In genomic region chr19:42325894-42326293, GRCm38 (mm10) we compare ENCODE assay signal across 8 mouse cellular contexts.
A peak's percentile ranks its signal among the peaks of the same experiment; 100 is the strongest.
DNase-seq lines count a peak whose midpoint lies in the region; ATAC-seq and TF ChIP-seq lines count a peak whose summit lies in the region.

No protein-coding gene starts in this region.

- ATAC-seq in forebrain, postnatal 0 days: no peak
- no peak for ATAC-seq in forebrain, embryonic 16.5 days
- ATAC-seq in hindbrain, postnatal 0 days: no peak
- no peak for ATAC-seq in cerebellum, adult (ENCODE audit: insufficient number of reproducible peaks, low FRiP score, low TSS enrichment)

- WGBS in forebrain, postnatal 0 days: 16% methylated on average over 11 of the region's 11 CpGs
- WGBS in forebrain, embryonic 16.5 days: 10% methylated on average over 11 of the region's 11 CpGs
- WGBS in hindbrain, postnatal 0 days: 27% methylated on average over 11 of the region's 11 CpGs

- no peak overlapping the region for H3K4me3 ChIP-seq in forebrain, postnatal 0 days (ENCODE audit: low read depth, low read length)
- no peak overlapping the region for H3K4me3 ChIP-seq in forebrain, embryonic 16.5 days (replicated peaks; ENCODE audit: low read length)
- no peak overlapping the region for H3K4me3 ChIP-seq in ES-Bruce4 (ENCODE audit: low read depth, low read length)
- no peak overlapping the region for H3K4me3 ChIP-seq in hindbrain, postnatal 0 days (ENCODE audit: low read length)

- 0 out of 2 replicates have a peak, but pooled peaks have one; percentile 4 for TF ChIP-seq EP300 in ES-Bruce4 (IDR thresholded peaks at IDR 0.05; ENCODE audit: insufficient read depth, low read depth, low read length)

- no peak overlapping the region for H3K9ac ChIP-seq in forebrain, postnatal 0 days
- H3K9ac ChIP-seq in forebrain, embryonic 16.5 days (replicated peaks; ENCODE audit: low read depth, low read length): no peak overlapping the region
- no peak overlapping the region for H3K9ac ChIP-seq in ES-Bruce4 (ENCODE audit: low read depth, poor library complexity, severe bottlenecking)
- no peak overlapping the region for H3K9ac ChIP-seq in hindbrain, postnatal 0 days (replicated peaks; ENCODE audit: low read length)

- no peaks in the 10 kb centered on the region for H3K9me3 ChIP-seq in forebrain, postnatal 0 days (ENCODE audit: low read length)
- no peaks in the 10 kb centered on the region for H3K9me3 ChIP-seq in forebrain, embryonic 16.5 days (ENCODE audit: control insufficient read depth, low read length)
- no peaks in the 10 kb centered on the region for H3K9me3 ChIP-seq in ES-Bruce4 (replicated peaks; ENCODE audit: control insufficient read depth, insufficient read depth, low read length, poor library complexity, severe bottlenecking)
- no peaks in the 10 kb centered on the region for H3K9me3 ChIP-seq in hindbrain, postnatal 0 days (ENCODE audit: low read length)

- peak; percentile 47 for DNase-seq in forebrain, postnatal 0 days
- peak; percentile 84 for DNase-seq in embryo, embryonic 11 days
- peak; percentile 70 for DNase-seq in hindbrain, postnatal 0 days (ENCODE audit: low spot score)
- DNase-seq in lung, postnatal 25 days (ENCODE audit: low spot score): peak; percentile 28
- no peak for DNase-seq in cerebellum, postnatal 14 days

- no peak overlapping the region for H3K4me2 ChIP-seq in forebrain, postnatal 0 days (ENCODE audit: low read depth)
- no peak overlapping the region for H3K4me2 ChIP-seq in forebrain, embryonic 16.5 days (ENCODE audit: low read length)
- no peak overlapping the region for H3K4me2 ChIP-seq in hindbrain, postnatal 0 days (ENCODE audit: low read depth, low read length)

- TF ChIP-seq CTCF in forebrain, postnatal 0 days (IDR thresholded peaks at IDR 0.05; ENCODE audit: low read depth): no peak
- no peak for TF ChIP-seq CTCF in ES-Bruce4 (IDR thresholded peaks at IDR 0.05; ENCODE audit: low read depth, low read length)
- TF ChIP-seq CTCF in hindbrain, postnatal 0 days (IDR thresholded peaks at IDR 0.05; ENCODE audit: low read depth): no peak

- no peak for TF ChIP-seq POLR2A in ES-Bruce4 (IDR thresholded peaks at IDR 0.05; ENCODE audit: insufficient read depth, low read length)

- H3K4me1 ChIP-seq in forebrain, postnatal 0 days (ENCODE audit: insufficient read depth): no peaks in the 10 kb centered on the region
- H3K4me1 ChIP-seq in forebrain, embryonic 16.5 days (replicated peaks; ENCODE audit: control insufficient read depth, insufficient read depth, low read length): no peaks in the 10 kb centered on the region; the same call in 1 of the 2 replicates
- peaks cover 21% of the 10 kb centered on the region for H3K4me1 ChIP-seq in ES-Bruce4 (ENCODE audit: control insufficient read depth, insufficient read depth, low read length)
- H3K4me1 ChIP-seq in hindbrain, postnatal 0 days (ENCODE audit: insufficient read depth, low read length): no peaks in the 10 kb centered on the region

- no peaks in the 10 kb centered on the region for H3K36me3 ChIP-seq in forebrain, postnatal 0 days (ENCODE audit: insufficient read depth)
- H3K36me3 ChIP-seq in forebrain, embryonic 16.5 days (ENCODE audit: control insufficient read depth, insufficient read depth): no peaks in the 10 kb centered on the region
- no peaks in the 10 kb centered on the region for H3K36me3 ChIP-seq in ES-Bruce4 (ENCODE audit: control insufficient read depth, insufficient read depth, low read length, poor library complexity, severe bottlenecking)
- no peaks in the 10 kb centered on the region for H3K36me3 ChIP-seq in hindbrain, postnatal 0 days (ENCODE audit: insufficient read depth, low read length)

- no peak overlapping the region for H3K27ac ChIP-seq in forebrain, postnatal 0 days (ENCODE audit: low read depth, low read length)
- H3K27ac ChIP-seq in forebrain, embryonic 16.5 days (ENCODE audit: low read length): no peak overlapping the region
- no peak overlapping the region for H3K27ac ChIP-seq in ES-Bruce4 (ENCODE audit: insufficient read depth, low read length)
- H3K27ac ChIP-seq in hindbrain, postnatal 0 days: no peak overlapping the region

- H3K27me3 ChIP-seq in forebrain, postnatal 0 days (ENCODE audit: insufficient read depth, low read length): no peaks in the 10 kb centered on the region
- peaks cover 2% of the 10 kb centered on the region; the same call in 1 of the 2 replicates for H3K27me3 ChIP-seq in forebrain, embryonic 16.5 days (replicated peaks; ENCODE audit: control insufficient read depth, insufficient read depth, low read length)
- no peaks in the 10 kb centered on the region for H3K27me3 ChIP-seq in ES-Bruce4 (ENCODE audit: control insufficient read depth, insufficient read depth, low read length, poor library complexity, severe bottlenecking)
- no peaks in the 10 kb centered on the region for H3K27me3 ChIP-seq in hindbrain, postnatal 0 days (ENCODE audit: insufficient read depth, low read length)

Comparison
In these comparisons a context has a peak if more than half of its experiments do, and no peak if none do; other contexts are left out.
1. DNase-seq: peak in forebrain, postnatal 0 days (single experiment), embryo, embryonic 11 days (single experiment), hindbrain, postnatal 0 days (single experiment) and lung, postnatal 25 days (single experiment); none in cerebellum, postnatal 14 days (0 of 2).